Mouse (Mus musculus) lung, embryonic 14.5 days (tissue): ENCODE results near the gene Agmo. TPM values are rescaled to one million over a fixed set of nuclear protein-coding genes. Genes with fewer than 3 reads are reported as not detected.
A peak's percentile ranks its signal among the peaks of the same experiment; 100 is the strongest.

Experiments used
- ATAC-seq: fragments of 200-750 bp; cut with Nextera tagmentation; 2 replicates; pipeline ENCODE4 v1.8.0; 2017; ENCODE audit warnings: mild to moderate bottlenecking, moderate TSS enrichment, moderate library complexity; ENCODE audit not compliant: insufficient read depth
- DNase-seq: peaks from one replicate; pipeline ENCODE4 v3.0.0-alpha.2; 2015
- H3K27ac ChIP-seq: fragments of 300-500 bp; sonication (generic); 2 replicates; pipeline ENCODE4 v1.5.1; 2014; ENCODE audit warnings: low read depth, mild to moderate bottlenecking, moderate library complexity
- H3K27me3 ChIP-seq: fragments of 300-500 bp; sonication (generic); 2 replicates; pipeline ENCODE4 v1.6.1; 2014; ENCODE audit warnings: low read length, control low read depth; ENCODE audit not compliant: insufficient read depth
- H3K36me3 ChIP-seq: fragments of 300-500 bp; sonication (generic); 2 replicates; pipeline ENCODE4 v1.6.1; 2014; ENCODE audit warnings: control low read depth; ENCODE audit not compliant: insufficient read depth
- H3K4me1 ChIP-seq: fragments of 300-500 bp; sonication (generic); 2 replicates; pipeline ENCODE4 v1.6.1; 2014; ENCODE audit warnings: antibody characterized with exemption, control low read depth; ENCODE audit not compliant: insufficient read depth
- H3K4me2 ChIP-seq: fragments of 300-500 bp; sonication (generic); 2 replicates; pipeline ENCODE4 v1.6.1; 2014; ENCODE audit warnings: mild to moderate bottlenecking
- H3K4me3 ChIP-seq: fragments of 300-500 bp; sonication (generic); 2 replicates; pipeline ENCODE4 v1.5.1; 2014; ENCODE audit warnings: low read depth, low read length
- H3K9ac ChIP-seq: fragments of 300-500 bp; sonication (generic); 2 replicates; pipeline ENCODE4 v1.6.1; 2014
- H3K9me3 ChIP-seq: fragments of 300-500 bp; sonication (generic); 2 replicates; pipeline ENCODE4 v1.6.1; 2016; ENCODE audit warnings: low read depth, low read length, control low read depth
- CTCF ChIP-seq: IDR thresholded peaks from 2 replicates; pipeline ENCODE4 v1.5.1; 2016; ENCODE audit warnings: antibody characterized with exemption, low read depth
- WGBS: fragments of 180-500 bp; shearing (Covaris S2); extraction: QIAGEN DNeasy Blood & Tissue Kit; methylation state at CpG from one replicate; pipeline ENCODE4 v1.1.7; 2014; 5-methylcytosine and 5-hydroxymethylcytosine counted together
- polyA plus RNA-seq: library from polyadenylated mRNA; unstranded; fragments of >200 nt; fragmentation: Nextera tagmentation; extraction: Ambion mirVana; gene quantifications from 2 replicates; pipeline ENCODE4 v1.2.1, GENCODE M21; 2014

Gene Agmo
- polyA plus RNA-seq, 1 experiment from 2014 or later: 0.29 TPM

GRCm38 (mm10) chr12:37558284-37558683, 316.8 kb downstream of the Agmo start:
- Histone ChIP-seq H3K9ac (no peak overlapping the region), H3K4me3 (no peak overlapping the region), H3K27me3 (no peaks in the 10 kb centered on the region), H3K9me3 (no peaks in the 10 kb centered on the region), H3K27ac (no peak overlapping the region), H3K4me2 (no peak overlapping the region), H3K4me1 (no peaks in the 10 kb centered on the region), H3K36me3 (no peaks in the 10 kb centered on the region)
- 55% methylated on average over 1 of the region's 1 CpGs for WGBS
- ATAC-seq: no peak
- DNase-seq: no peak
- TF ChIP-seq CTCF: no peak

GRCm38 (mm10) chr12:37565882-37566596, 324.6 kb downstream of the Agmo start:
- DNase-seq (no peak), ATAC-seq (no peak)
- Histone ChIP-seq H3K4me1 (no peaks in the 10 kb centered on the region), H3K4me2 (no peak overlapping the region), H3K4me3 (no peak overlapping the region), H3K9me3 (no peaks in the 10 kb centered on the region), H3K9ac (no peak overlapping the region), H3K36me3 (no peaks in the 10 kb centered on the region), H3K27me3 (no peaks in the 10 kb centered on the region), H3K27ac (no peak overlapping the region)
- no peak for TF ChIP-seq CTCF
- 66% methylated on average over 5 of the region's 5 CpGs for WGBS

- no peak for DNase-seq
- WGBS: 52% methylated on average over 3 of the region's 3 CpGs
These were observed 330.5 kb downstream of the Agmo start for GRCm38 (mm10) chr12:37571922-37572321.

GRCm38 (mm10) chr12:37582777-37583176, 341.3 kb downstream of the Agmo start:
- DNase-seq (peak; percentile 42), ATAC-seq (no peak)
- no peaks in the 10 kb centered on the region for H3K27me3 ChIP-seq
- H3K4me3 ChIP-seq: no peak overlapping the region
- H3K4me1 ChIP-seq: no peaks in the 10 kb centered on the region
- TF ChIP-seq CTCF: 0 out of 2 replicates have a peak, but pooled peaks have one; percentile 17
- no peak overlapping the region for H3K4me2 ChIP-seq
- no peak overlapping the region for H3K27ac ChIP-seq
- no peaks in the 10 kb centered on the region for H3K9me3 ChIP-seq
- 69% methylated on average over 8 of the region's 8 CpGs for WGBS
- H3K36me3 ChIP-seq: no peaks in the 10 kb centered on the region
- H3K9ac ChIP-seq: no peak overlapping the region

More at GRCm38 (mm10) chr12:37571922-37572321, 330.5 kb downstream of the Agmo start:
- TF ChIP-seq CTCF: no peak
- ATAC-seq: no peak
- no peaks in the 10 kb centered on the region for H3K4me1 ChIP-seq
- no peak overlapping the region for H3K9ac ChIP-seq
- no peaks in the 10 kb centered on the region for H3K9me3 ChIP-seq
- no peak overlapping the region for H3K4me2 ChIP-seq
- no peak overlapping the region for H3K27ac ChIP-seq
- no peak overlapping the region for H3K4me3 ChIP-seq
- H3K36me3 ChIP-seq: no peaks in the 10 kb centered on the region
- H3K27me3 ChIP-seq: no peaks in the 10 kb centered on the region

GRCm38 (mm10) chr12:37592853-37593252, 351.4 kb downstream of the Agmo start:
- Histone ChIP-seq H3K27me3 (no peaks in the 10 kb centered on the region), H3K9me3 (no peaks in the 10 kb centered on the region), H3K36me3 (no peaks in the 10 kb centered on the region), H3K9ac (no peak overlapping the region), H3K4me2 (no peak overlapping the region), H3K27ac (no peak overlapping the region), H3K4me3 (no peak overlapping the region), H3K4me1 (no peaks in the 10 kb centered on the region)
- no peak for TF ChIP-seq CTCF
- 59% methylated on average over 3 of the region's 3 CpGs for WGBS
- DNase-seq (no peak), ATAC-seq (no peak)

- 90% methylated on average over 4 of the region's 4 CpGs for WGBS
- Histone ChIP-seq H3K27me3 (no peaks in the 10 kb centered on the region), H3K9me3 (no peaks in the 10 kb centered on the region), H3K4me2 (no peak overlapping the region), H3K9ac (no peak overlapping the region), H3K27ac (no peak overlapping the region), H3K4me3 (no peak overlapping the region), H3K4me1 (no peaks in the 10 kb centered on the region), H3K36me3 (no peaks in the 10 kb centered on the region)
- ATAC-seq (no peak), DNase-seq (no peak)
- no peak for TF ChIP-seq CTCF
These were observed 371.4 kb downstream of the Agmo start for GRCm38 (mm10) chr12:37612837-37613236.

GRCm38 (mm10) chr12:37614769-37615168, 373.3 kb downstream of the Agmo start:
- DNase-seq (no peak), ATAC-seq (no peak)
- H3K4me2 ChIP-seq: no peak overlapping the region
- no peaks in the 10 kb centered on the region for H3K36me3 ChIP-seq
- H3K9me3 ChIP-seq: no peaks in the 10 kb centered on the region
- H3K27me3 ChIP-seq: no peaks in the 10 kb centered on the region
- TF ChIP-seq CTCF: no peak
- no peaks in the 10 kb centered on the region for H3K4me1 ChIP-seq
- no peak overlapping the region for H3K27ac ChIP-seq
- H3K9ac ChIP-seq: no peak overlapping the region
- WGBS: 90% methylated on average over 2 of the region's 2 CpGs
- no peak overlapping the region for H3K4me3 ChIP-seq
